Mouse (Mus musculus) urinary bladder, postnatal 14 days (tissue): ENCODE measurements around the gene Tapbp.

Experiments
- DNase-seq: peaks from one replicate; pipeline ENCODE4 v3.0.0; 2021; ENCODE audit warnings: low spot score

The Tapbp gene

DNA sequence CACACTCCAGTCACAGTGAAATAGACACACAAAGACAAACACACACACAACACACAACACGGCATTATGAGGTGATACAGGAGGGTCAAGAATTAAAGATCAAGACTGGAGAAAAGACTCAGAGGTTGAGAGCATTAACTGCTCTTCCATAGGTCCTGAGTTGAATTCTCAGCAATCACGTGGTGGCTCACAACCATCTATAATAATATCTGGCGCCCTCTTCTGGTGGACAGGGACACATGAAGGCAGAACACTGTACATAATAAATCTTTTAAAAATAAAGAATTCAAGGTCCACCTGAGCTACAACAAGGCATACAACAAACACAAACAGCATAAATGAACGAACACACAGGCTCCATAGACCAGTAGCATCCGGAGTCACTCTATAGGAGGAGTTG is 53.2 kb downstream of the Tapbp start:
- DNase-seq, result no peak

DNA sequence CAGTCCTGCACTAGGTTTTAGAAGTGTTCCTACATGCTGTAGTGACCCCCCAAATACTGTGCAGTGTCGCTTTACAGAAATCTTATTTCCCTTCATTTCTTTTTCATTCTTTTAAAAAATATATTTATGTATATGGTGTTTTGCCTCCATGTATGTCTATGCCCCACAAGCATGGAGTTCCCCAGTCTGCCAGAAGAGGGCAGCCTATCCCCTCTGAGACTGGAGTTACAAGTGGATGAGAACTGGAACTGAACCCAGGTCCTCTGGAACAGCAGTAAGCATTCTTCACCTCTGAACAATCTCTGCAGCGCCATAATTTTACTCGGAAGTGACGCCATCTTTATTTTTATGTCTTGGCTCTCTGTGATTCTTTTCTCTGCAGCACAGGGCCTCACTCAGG is 53.7 kb downstream of the Tapbp start:
- DNase-seq, result no peak

- DNase-seq, result no peak
Measured at GRCm38 (mm10) chr17:33972691-33973090, 57.0 kb downstream of the Tapbp start.

GRCm38 (mm10) chr17:33973572-33973971 is 57.9 kb downstream of the Tapbp start:
- no peak for DNase-seq

DNA sequence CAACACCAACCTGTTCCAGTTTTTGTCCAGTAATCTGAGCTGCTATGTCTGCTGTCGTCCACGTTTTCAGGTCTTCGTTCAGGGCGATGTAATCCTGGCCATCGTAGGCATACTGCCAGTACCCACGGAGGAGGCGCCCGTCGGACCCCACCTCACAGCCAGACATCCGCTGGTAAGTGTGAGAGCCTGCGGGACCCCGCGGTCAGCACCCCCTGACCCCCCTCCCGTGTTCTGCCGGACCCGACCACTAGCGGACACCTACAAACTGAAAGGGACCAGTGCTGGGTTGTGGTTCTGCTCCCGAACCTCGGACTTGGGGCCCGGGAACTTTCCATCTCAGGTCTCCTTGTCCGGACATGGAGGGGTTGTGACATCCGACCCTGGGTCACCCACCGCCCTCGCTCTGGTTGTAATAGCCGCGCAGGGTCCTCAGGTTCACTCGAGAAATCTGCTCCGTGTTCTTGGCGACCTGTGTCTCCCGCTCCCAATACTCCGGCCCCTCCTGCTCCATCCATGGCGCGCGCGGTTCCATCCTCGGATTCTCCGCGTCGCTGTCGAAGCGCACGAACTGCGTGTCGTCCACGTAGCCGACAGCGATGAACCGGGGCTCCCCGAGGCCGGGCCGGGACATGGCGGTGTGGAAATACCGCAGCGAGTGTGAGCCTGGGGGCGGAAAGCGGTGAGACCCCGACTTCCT is 62.3 kb downstream of the Tapbp start:
- no peak for DNase-seq

DNA sequence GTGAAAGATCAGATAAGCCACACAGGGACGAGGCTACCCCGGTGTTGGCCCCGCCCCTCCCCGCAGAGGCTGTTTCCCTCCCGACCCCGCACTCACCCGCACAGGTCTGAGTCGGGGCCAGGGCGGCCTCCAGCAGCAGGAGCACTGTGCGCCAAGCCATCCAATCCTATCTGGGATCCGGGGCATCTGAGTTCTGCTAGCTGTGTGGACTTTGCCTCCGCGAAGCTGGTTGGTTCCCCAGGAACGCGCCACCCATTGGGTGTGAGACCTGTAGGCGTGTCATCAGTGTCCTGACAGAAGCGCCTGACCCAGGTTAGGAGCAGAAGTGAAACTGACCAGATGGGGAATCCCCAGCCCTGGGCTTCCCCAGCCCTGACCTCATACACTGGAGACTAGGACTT is 62.9 kb downstream of the Tapbp start:
- peak; percentile 75 for DNase-seq
